Mouse (Mus musculus) hindbrain, embryonic 14.5 days (tissue): Measurements from ENCODE around the gene Itprid2. TPM values are rescaled to one million over a fixed set of nuclear protein-coding genes. Genes with fewer than 3 reads are reported as not detected.
A peak's percentile ranks its signal among the peaks of the same experiment; 100 is the strongest.

Experiments used
- ATAC-seq: fragments of 200-750 bp; cut with Nextera tagmentation; 2 replicates; pipeline ENCODE4 v1.8.0; 2017; ENCODE audit warnings: moderate number of reproducible peaks, mild to moderate bottlenecking, moderate TSS enrichment, moderate library complexity; ENCODE audit not compliant: low FRiP score
- DNase-seq: peaks from one replicate; pipeline ENCODE4 v3.0.0-alpha.2; 2015; ENCODE audit warnings: low spot score
- H3K27ac ChIP-seq: fragments of 300-500 bp; sonication (generic); 2 replicates; pipeline ENCODE4 v1.5.1; 2014; ENCODE audit warnings: mild to moderate bottlenecking, moderate library complexity
- H3K27me3 ChIP-seq: fragments of 300-500 bp; sonication (generic); 2 replicates; pipeline ENCODE4 v1.6.1; 2014; ENCODE audit warnings: mild to moderate bottlenecking, low read length, mixed read lengths; ENCODE audit not compliant: control insufficient read depth, insufficient read depth
- H3K36me3 ChIP-seq: fragments of 300-500 bp; sonication (generic); replicated peaks from 2 replicates; pipeline ENCODE4 v1.6.1; 2014; ENCODE audit not compliant: control insufficient read depth, insufficient read depth
- H3K4me1 ChIP-seq: fragments of 300-500 bp; sonication (generic); replicated peaks from 2 replicates; pipeline ENCODE4 v1.6.1; 2014; ENCODE audit warnings: antibody characterized with exemption, low read length, mixed read lengths; ENCODE audit not compliant: control insufficient read depth, insufficient read depth
- H3K4me2 ChIP-seq: fragments of 300-500 bp; sonication (generic); replicated peaks from 2 replicates; pipeline ENCODE4 v1.6.1; 2014; ENCODE audit warnings: mild to moderate bottlenecking, moderate library complexity
- H3K4me3 ChIP-seq: fragments of 300-500 bp; sonication (generic); replicated peaks from 2 replicates; pipeline ENCODE4 v1.5.1; 2014; ENCODE audit warnings: mild to moderate bottlenecking, low read length
- H3K9ac ChIP-seq: fragments of 300-500 bp; sonication (generic); 2 replicates; pipeline ENCODE4 v1.6.1; 2014
- H3K9me3 ChIP-seq: fragments of 300-500 bp; sonication (generic); 2 replicates; pipeline ENCODE4 v1.6.1; 2016; ENCODE audit warnings: low read length; ENCODE audit not compliant: control insufficient read depth
- WGBS: fragments of 180-500 bp; shearing (Covaris S2); extraction: QIAGEN DNeasy Blood & Tissue Kit; methylation state at CpG from one replicate; pipeline ENCODE4 v1.1.7; 2014; 5-methylcytosine and 5-hydroxymethylcytosine counted together
- polyA plus RNA-seq: library from polyadenylated mRNA; unstranded; fragments of >200 nt; fragmentation: Nextera tagmentation; extraction: Ambion mirVana; gene quantifications from 2 replicates; pipeline ENCODE4 v1.2.1, GENCODE M21; 2014

The Itprid2 gene
- polyA plus RNA-seq, 1 experiment from 2014 or later, result 6.7 TPM

GRCm38 (mm10) chr2:79638924-79639323, 3.8 kb downstream of the Itprid2 start:
- no peaks in the 10 kb centered on the region for H3K9me3 ChIP-seq
- 57% methylated on average over 4 of the region's 4 CpGs for WGBS
- H3K36me3 ChIP-seq, result peaks cover 26% of the 10 kb centered on the region
- no peaks in the 10 kb centered on the region for H3K27me3 ChIP-seq
- no peak overlapping the region for H3K4me3 ChIP-seq
- H3K4me2 ChIP-seq, result peak overlapping the region; percentile 13; the same call in 1 of the 2 replicates
- H3K9ac ChIP-seq, result no peak overlapping the region
- no peak for DNase-seq
- no peak overlapping the region for H3K27ac ChIP-seq
- ATAC-seq, result no peak
- H3K4me1 ChIP-seq, result peaks cover 12% of the 10 kb centered on the region

- 53% methylated on average over 4 of the region's 4 CpGs for WGBS
- peak; percentile 70 for DNase-seq
- Histone ChIP-seq H3K27ac (no peak overlapping the region), H3K27me3 (no peaks in the 10 kb centered on the region), H3K9ac (no peak overlapping the region), H3K4me2 (no peak overlapping the region), H3K9me3 (no peaks in the 10 kb centered on the region), H3K4me3 (no peak overlapping the region), H3K4me1 (no peaks in the 10 kb centered on the region), H3K36me3 (peaks cover 36% of the 10 kb centered on the region)
- ATAC-seq, result peak; percentile 51; the same call in 1 of the 2 replicates
Observed at GRCm38 (mm10) chr2:79646237-79646688, 11.1 kb downstream of the Itprid2 start.

DNA sequence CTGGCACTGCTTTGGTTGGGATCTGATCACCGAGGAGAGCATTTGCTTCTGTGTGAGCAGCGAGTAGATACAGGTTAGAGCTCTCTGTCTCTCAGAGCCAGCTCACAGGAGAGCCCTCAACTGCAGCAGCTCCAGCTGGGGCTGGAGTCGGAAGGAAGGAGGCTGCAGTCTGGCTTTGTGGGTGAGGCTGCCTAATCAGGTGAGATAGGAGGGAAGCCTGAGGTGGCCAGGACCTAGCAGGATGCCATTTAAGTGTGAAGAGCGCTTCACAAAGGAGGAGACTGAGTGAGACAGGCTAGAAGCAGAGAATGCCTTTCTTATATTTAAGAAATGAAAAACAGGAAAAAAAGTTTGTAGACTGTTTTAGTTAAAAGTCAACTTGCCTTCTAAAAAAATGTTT, 11.9 kb downstream of the Itprid2 start:
- Histone ChIP-seq H3K36me3 (peaks cover 28% of the 10 kb centered on the region), H3K27me3 (no peaks in the 10 kb centered on the region), H3K9ac (no peak overlapping the region), H3K27ac (no peak overlapping the region), H3K4me3 (no peak overlapping the region), H3K9me3 (no peaks in the 10 kb centered on the region), H3K4me1 (no peaks in the 10 kb centered on the region), H3K4me2 (no peak overlapping the region)
- ATAC-seq (no peak), DNase-seq (no peak)
- 56% methylated on average over 4 of the region's 4 CpGs for WGBS

- WGBS, result 42% methylated on average over 2 of the region's 2 CpGs
- Histone ChIP-seq H3K27me3 (no peaks in the 10 kb centered on the region), H3K27ac (no peak overlapping the region), H3K36me3 (peaks cover 22% of the 10 kb centered on the region), H3K4me3 (no peak overlapping the region), H3K4me2 (no peak overlapping the region), H3K4me1 (no peaks in the 10 kb centered on the region), H3K9ac (no peak overlapping the region), H3K9me3 (no peaks in the 10 kb centered on the region)
- ATAC-seq (no peak), DNase-seq (no peak)
Observed at GRCm38 (mm10) chr2:79647728-79648127, 12.6 kb downstream of the Itprid2 start.

DNA sequence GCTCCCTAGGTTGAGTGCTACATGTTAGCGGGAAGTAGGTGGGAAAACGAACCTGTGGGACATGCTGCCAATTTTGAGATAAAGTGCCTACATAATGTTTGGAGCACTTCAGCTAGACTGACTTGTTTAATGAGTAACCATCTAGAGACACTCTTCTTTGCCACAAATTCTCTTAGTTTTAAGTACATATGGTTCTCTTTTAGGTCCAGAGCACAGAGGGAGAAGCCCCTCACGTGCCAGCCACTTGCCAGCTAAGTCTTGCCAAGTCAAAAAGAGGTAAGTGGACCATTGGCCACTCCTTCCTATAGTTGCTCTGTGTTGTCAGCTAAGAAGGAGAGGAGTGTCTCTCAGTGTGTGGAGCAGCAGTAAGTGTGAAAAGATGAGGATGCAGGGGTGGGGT, 16.0 kb downstream of the Itprid2 start:
- Histone ChIP-seq H3K27ac (no peak overlapping the region), H3K4me1 (no peaks in the 10 kb centered on the region), H3K4me3 (no peak overlapping the region), H3K9me3 (no peaks in the 10 kb centered on the region), H3K27me3 (no peaks in the 10 kb centered on the region), H3K36me3 (no peaks in the 10 kb centered on the region), H3K4me2 (no peak overlapping the region), H3K9ac (no peak overlapping the region)
- no peak for ATAC-seq
- no peak for DNase-seq
- 94% methylated on average over 3 of the region's 3 CpGs for WGBS

- H3K9me3 ChIP-seq, result no peaks in the 10 kb centered on the region
- DNase-seq, result no peak
- no peak overlapping the region for H3K4me3 ChIP-seq
- no peaks in the 10 kb centered on the region for H3K36me3 ChIP-seq
- no peaks in the 10 kb centered on the region for H3K27me3 ChIP-seq
- H3K4me1 ChIP-seq, result no peaks in the 10 kb centered on the region
- no peak overlapping the region for H3K4me2 ChIP-seq
- 96% methylated on average over 3 of the region's 3 CpGs for WGBS
- no peak for ATAC-seq
- no peak overlapping the region for H3K9ac ChIP-seq
- H3K27ac ChIP-seq, result no peak overlapping the region
Observed at GRCm38 (mm10) chr2:79651701-79652100, 16.5 kb downstream of the Itprid2 start.

- H3K9ac ChIP-seq, result no peak overlapping the region
- ATAC-seq (no peak), DNase-seq (no peak)
- H3K27me3 ChIP-seq, result no peaks in the 10 kb centered on the region
- H3K36me3 ChIP-seq, result peaks cover 7% of the 10 kb centered on the region; the same call in 1 of the 2 replicates
- no peaks in the 10 kb centered on the region for H3K9me3 ChIP-seq
- H3K4me3 ChIP-seq, result no peak overlapping the region
- H3K27ac ChIP-seq, result no peak overlapping the region
- H3K4me1 ChIP-seq, result no peaks in the 10 kb centered on the region
- no peak overlapping the region for H3K4me2 ChIP-seq
- WGBS, result 89% methylated on average over 4 of the region's 4 CpGs
Observed at GRCm38 (mm10) chr2:79652502-79652901, 17.4 kb downstream of the Itprid2 start.

DNA sequence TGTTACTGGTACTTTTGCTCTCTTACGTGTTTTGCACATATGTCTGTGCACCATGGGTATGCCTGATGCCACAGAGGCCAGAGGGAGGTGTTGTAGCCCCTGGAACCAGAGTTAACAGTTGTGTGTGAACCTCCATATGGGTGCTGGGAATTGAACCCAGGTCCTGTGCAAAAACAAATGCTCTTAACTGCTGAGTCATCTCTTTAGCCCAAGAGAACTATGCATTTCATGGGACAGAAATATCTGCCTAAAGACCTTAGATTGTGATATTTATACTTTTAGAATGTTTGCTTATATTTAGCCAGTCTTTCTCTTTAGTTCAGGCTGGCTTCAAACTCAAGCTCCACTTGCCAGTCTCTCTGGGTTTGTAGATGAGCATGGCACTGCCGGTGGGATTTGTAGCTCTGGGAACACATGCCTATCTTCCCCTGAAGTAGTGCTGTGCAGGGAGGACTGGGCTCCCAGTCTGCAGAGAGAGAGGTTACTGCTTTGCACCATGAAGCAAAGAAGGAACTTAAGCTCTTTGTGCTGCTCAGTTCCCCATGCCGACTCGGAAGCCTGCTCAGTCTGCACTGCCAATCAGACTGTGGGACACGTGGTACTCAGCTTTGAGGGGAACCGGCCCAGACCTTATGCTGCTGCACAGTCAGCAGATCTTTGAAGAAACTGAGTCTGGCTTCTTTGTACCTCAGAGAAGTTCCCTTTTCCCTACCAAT, 18.1 kb downstream of the Itprid2 start:
- Histone ChIP-seq H3K4me3 (no peak overlapping the region), H3K9me3 (no peaks in the 10 kb centered on the region), H3K4me2 (no peak overlapping the region), H3K4me1 (no peaks in the 10 kb centered on the region), H3K27me3 (no peaks in the 10 kb centered on the region), H3K27ac (no peak overlapping the region), H3K9ac (no peak overlapping the region), H3K36me3 (peaks cover 15% of the 10 kb centered on the region)
- WGBS, result 64% methylated on average over 6 of the region's 6 CpGs
- ATAC-seq (no peak), DNase-seq (no peak)

GRCm38 (mm10) chr2:79653809-79654164, 18.6 kb downstream of the Itprid2 start:
- 84% methylated on average over 2 of the region's 2 CpGs for WGBS
- no peaks in the 10 kb centered on the region for H3K9me3 ChIP-seq
- DNase-seq, result no peak
- H3K4me2 ChIP-seq, result no peak overlapping the region
- H3K4me3 ChIP-seq, result no peak overlapping the region
- H3K4me1 ChIP-seq, result no peaks in the 10 kb centered on the region
- no peak overlapping the region for H3K27ac ChIP-seq
- no peaks in the 10 kb centered on the region for H3K27me3 ChIP-seq
- ATAC-seq, result no peak
- peaks cover 20% of the 10 kb centered on the region for H3K36me3 ChIP-seq
- H3K9ac ChIP-seq, result no peak overlapping the region

- WGBS, result 84% methylated on average over 8 of the region's 8 CpGs
- ATAC-seq, result no peak
Observed at GRCm38 (mm10) chr2:79657062-79657461, 21.9 kb downstream of the Itprid2 start.

More at GRCm38 (mm10) chr2:79657062-79657461, 21.9 kb downstream of the Itprid2 start:
- Histone ChIP-seq H3K27ac (no peak overlapping the region), H3K36me3 (peaks cover 39% of the 10 kb centered on the region), H3K4me1 (no peaks in the 10 kb centered on the region), H3K9me3 (no peaks in the 10 kb centered on the region), H3K27me3 (no peaks in the 10 kb centered on the region), H3K4me3 (no peak overlapping the region), H3K9ac (no peak overlapping the region), H3K4me2 (no peak overlapping the region)
- no peak for DNase-seq
